Mouse (Mus musculus) forebrain, embryonic 14.5 days (tissue): ENCODE measurements around the gene Tll2. TPM values are rescaled to one million over a fixed set of nuclear protein-coding genes. Genes with fewer than 3 reads are reported as not detected.

Experiments used
- ATAC-seq: fragments of 200-750 bp; cut with Nextera tagmentation; 2 replicates; pipeline ENCODE4 v1.8.0; 2017; ENCODE audit warnings: mild to moderate bottlenecking, moderate library complexity
- DNase-seq: peaks from one replicate; pipeline ENCODE4 v3.0.0-alpha.2; 2015; ENCODE audit warnings: low spot score
- H3K27ac ChIP-seq: fragments of 300-500 bp; sonication (generic); 2 replicates; pipeline ENCODE4 v1.5.1; 2014; ENCODE audit warnings: low read depth, mild to moderate bottlenecking, control low read depth, low read length, moderate library complexity
- H3K27me3 ChIP-seq: fragments of 300-500 bp; sonication (generic); replicated peaks from 2 replicates; pipeline ENCODE4 v1.6.1; 2014; ENCODE audit warnings: low read length, control low read depth, mixed read lengths; ENCODE audit not compliant: control insufficient read depth, insufficient read depth
- H3K36me3 ChIP-seq: fragments of 300-500 bp; sonication (generic); 2 replicates; pipeline ENCODE4 v1.6.1; 2014; ENCODE audit warnings: low read length, control low read depth; ENCODE audit not compliant: control insufficient read depth, insufficient read depth
- H3K4me1 ChIP-seq: fragments of 300-500 bp; sonication (generic); 2 replicates; pipeline ENCODE4 v1.6.1; 2014; ENCODE audit warnings: antibody characterized with exemption, low read length, control low read depth; ENCODE audit not compliant: control insufficient read depth, insufficient read depth
- H3K4me2 ChIP-seq: fragments of 300-500 bp; sonication (generic); 2 replicates; pipeline ENCODE4 v1.6.1; 2014; ENCODE audit warnings: mild to moderate bottlenecking, control low read depth, low read length
- H3K4me3 ChIP-seq: fragments of 300-500 bp; sonication (generic); 2 replicates; pipeline ENCODE4 v1.5.1; 2014; ENCODE audit warnings: low read depth, low read length, control low read depth
- H3K9ac ChIP-seq: fragments of 300-500 bp; sonication (generic); 2 replicates; pipeline ENCODE4 v1.6.1; 2014; ENCODE audit warnings: mild to moderate bottlenecking, low read length, control low read depth, moderate library complexity
- H3K9me3 ChIP-seq: fragments of 300-500 bp; sonication (generic); replicated peaks from 2 replicates; pipeline ENCODE4 v1.6.1; 2016; ENCODE audit warnings: low read length, control low read depth, mixed read lengths; ENCODE audit not compliant: control insufficient read depth
- WGBS: fragments of 180-500 bp; shearing (Covaris S2); extraction: QIAGEN DNeasy Blood & Tissue Kit; methylation state at CpG from one replicate; pipeline ENCODE4 v1.1.7; 2014; 5-methylcytosine and 5-hydroxymethylcytosine counted together
- polyA plus RNA-seq: library from polyadenylated mRNA; unstranded; fragments of >200 nt; fragmentation: Nextera tagmentation; extraction: Ambion mirVana; gene quantifications from 2 replicates; pipeline ENCODE4 v1.2.1, GENCODE M21; 2014

Tll2 gene
- polyA plus RNA-seq, 1 experiment from 2014 or later: 0.97 TPM

DNA sequence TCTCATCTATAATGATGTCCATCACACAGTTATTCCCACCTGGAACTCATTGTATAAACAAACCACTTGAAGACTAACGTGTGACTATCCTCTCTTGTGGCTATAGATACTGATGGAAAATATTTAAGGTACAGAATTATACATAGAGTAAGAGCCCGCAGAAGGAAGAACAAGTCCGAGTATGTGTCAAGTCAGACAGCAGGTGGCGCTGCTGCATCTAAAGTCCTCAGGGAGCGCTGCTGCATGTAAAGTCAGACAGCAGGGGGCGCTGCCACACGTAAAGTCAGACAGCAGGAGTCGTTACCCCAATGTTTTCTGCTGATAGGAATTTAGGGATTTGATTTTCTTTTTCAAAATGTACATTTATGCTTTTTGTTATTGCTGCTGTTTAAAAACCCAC, 135.1 kb downstream of the Tll2 start:
- Histone ChIP-seq H3K4me2 (no peak overlapping the region), H3K9me3 (no peaks in the 10 kb centered on the region), H3K4me1 (no peaks in the 10 kb centered on the region), H3K4me3 (no peak overlapping the region), H3K36me3 (no peaks in the 10 kb centered on the region), H3K9ac (no peak overlapping the region), H3K27me3 (no peaks in the 10 kb centered on the region), H3K27ac (no peak overlapping the region)
- DNase-seq (peak; percentile 95), ATAC-seq (0 out of 2 replicates have a peak, but pooled peaks have one; percentile 60)
- WGBS: 6% methylated on average over 8 of the region's 8 CpGs

DNA sequence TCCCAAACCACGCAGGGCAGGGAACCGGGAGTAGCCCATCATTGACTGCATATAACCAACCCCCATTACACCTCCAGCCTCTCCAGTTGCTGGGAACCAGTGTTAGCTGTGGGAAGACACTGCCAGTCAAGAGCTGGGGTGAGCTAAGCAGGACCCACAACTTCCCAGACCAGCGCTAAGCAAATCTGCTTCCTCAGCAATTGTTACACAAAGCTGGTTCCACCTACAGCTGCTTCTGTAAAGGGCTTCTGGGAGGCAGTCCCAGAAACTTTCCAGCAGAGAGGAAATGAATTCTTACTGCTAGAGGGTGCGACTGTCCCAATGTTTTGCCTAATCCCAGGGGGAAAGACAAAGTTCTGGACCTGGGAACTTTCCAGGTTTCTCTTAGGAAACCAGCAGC, 151.9 kb downstream of the Tll2 start:
- 70% methylated on average over 4 of the region's 4 CpGs for WGBS
- H3K9ac ChIP-seq: no peak overlapping the region
- H3K27me3 ChIP-seq: no peaks in the 10 kb centered on the region
- H3K36me3 ChIP-seq: no peaks in the 10 kb centered on the region
- no peaks in the 10 kb centered on the region for H3K4me1 ChIP-seq
- ATAC-seq: no peak
- H3K4me3 ChIP-seq: no peak overlapping the region
- no peaks in the 10 kb centered on the region for H3K9me3 ChIP-seq
- DNase-seq: no peak
- H3K27ac ChIP-seq: no peak overlapping the region
- no peak overlapping the region for H3K4me2 ChIP-seq

DNA sequence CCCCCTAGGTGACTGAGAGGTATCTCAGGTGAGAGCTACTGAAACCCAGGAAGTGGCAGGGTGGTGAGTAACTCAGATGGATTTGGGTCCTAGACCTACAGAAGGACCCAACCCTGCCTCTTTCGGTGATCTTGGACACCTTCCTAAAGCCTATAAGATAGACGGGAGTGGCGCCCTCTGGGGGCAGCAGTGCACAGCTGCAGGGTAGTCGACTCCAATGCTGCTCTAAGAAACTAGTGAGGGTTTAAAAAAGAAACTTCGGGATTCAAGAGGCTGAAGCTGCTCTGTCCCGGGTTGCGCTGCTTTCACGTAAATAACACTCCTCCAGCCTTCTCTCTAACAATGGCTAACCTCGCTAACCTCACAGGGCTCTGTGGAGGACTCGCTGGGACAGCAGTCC, 153.1 kb downstream of the Tll2 start:
- Histone ChIP-seq H3K27me3 (no peaks in the 10 kb centered on the region), H3K4me2 (no peak overlapping the region), H3K4me1 (no peaks in the 10 kb centered on the region), H3K27ac (no peak overlapping the region), H3K9me3 (no peaks in the 10 kb centered on the region), H3K36me3 (no peaks in the 10 kb centered on the region), H3K4me3 (no peak overlapping the region), H3K9ac (no peak overlapping the region)
- WGBS: 39% methylated on average over 10 of the region's 10 CpGs
- DNase-seq (no peak), ATAC-seq (no peak)

DNA sequence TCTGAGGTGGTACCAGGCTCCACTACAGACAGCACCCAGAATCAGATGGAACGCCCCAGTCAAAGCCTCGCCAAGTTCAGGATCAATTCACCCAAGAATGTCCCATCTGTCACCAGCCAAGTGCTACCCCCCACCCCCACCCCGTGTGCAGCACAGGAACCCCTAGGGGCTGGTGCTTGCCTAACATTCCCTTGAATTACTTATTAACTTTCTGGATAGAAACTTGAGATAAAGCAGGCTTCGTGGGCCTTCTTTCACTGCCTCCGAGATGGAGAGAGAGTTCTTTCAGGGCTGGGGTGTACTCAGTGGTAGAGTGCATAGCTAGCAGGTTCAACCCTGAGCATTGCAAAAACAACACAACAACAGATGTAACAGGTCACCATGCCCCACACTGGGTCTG, 154.4 kb downstream of the Tll2 start:
- H3K4me3 ChIP-seq: no peak overlapping the region
- DNase-seq (no peak), ATAC-seq (no peak)
- WGBS: 77% methylated on average over 5 of the region's 5 CpGs
- no peak overlapping the region for H3K27ac ChIP-seq
- no peak overlapping the region for H3K4me2 ChIP-seq
- H3K4me1 ChIP-seq: no peaks in the 10 kb centered on the region
- H3K36me3 ChIP-seq: no peaks in the 10 kb centered on the region
- no peak overlapping the region for H3K9ac ChIP-seq
- H3K9me3 ChIP-seq: no peaks in the 10 kb centered on the region
- H3K27me3 ChIP-seq: no peaks in the 10 kb centered on the region

DNA sequence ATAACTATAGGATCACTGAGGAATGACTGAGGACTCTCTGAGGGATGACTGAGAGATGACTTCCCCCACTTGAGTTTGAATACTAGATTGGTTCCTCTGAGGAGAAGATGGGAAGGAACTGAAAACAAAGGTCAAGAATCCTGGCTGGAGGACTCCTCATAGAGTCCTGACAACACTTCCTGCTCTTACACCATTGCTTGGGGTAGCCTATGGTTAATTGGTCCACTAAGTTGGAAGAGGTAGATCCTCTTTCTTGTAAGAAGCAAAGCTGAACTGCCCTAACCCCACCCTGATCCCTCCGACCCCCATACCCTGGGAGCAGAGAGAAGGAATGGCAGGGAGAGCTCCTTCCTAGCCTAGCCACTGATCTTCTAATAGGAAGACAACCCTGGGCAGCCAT, 154.9 kb downstream of the Tll2 start:
- Histone ChIP-seq H3K4me3 (no peak overlapping the region), H3K27ac (no peak overlapping the region), H3K27me3 (no peaks in the 10 kb centered on the region), H3K4me2 (no peak overlapping the region), H3K4me1 (no peaks in the 10 kb centered on the region), H3K36me3 (no peaks in the 10 kb centered on the region), H3K9me3 (no peaks in the 10 kb centered on the region), H3K9ac (no peak overlapping the region)
- 87% methylated on average over 1 of the region's 1 CpGs for WGBS
- no peak for DNase-seq
- ATAC-seq: no peak

DNA sequence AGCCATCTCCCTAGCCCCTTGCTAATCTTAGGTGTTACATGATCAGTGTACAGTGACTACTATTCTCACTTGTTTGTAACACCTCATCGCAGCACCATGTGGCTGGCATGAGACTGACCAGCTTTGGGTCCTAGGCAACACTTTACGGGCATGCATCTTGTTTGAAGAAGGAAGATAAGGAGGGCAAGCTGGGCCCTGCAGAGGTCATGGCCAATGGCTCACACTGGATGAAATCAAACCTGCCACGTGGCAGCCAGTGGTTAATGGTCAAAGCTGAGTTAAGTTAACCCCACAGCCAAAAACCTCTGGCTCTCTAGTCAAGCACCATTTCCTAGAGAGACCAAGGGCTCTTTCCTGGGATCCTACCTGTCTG, 158.5 kb downstream of the Tll2 start:
- 96% methylated on average over 3 of the region's 3 CpGs for WGBS
- H3K36me3 ChIP-seq: no peaks in the 10 kb centered on the region
- no peak for DNase-seq
- H3K9me3 ChIP-seq: no peaks in the 10 kb centered on the region
- H3K27me3 ChIP-seq: no peaks in the 10 kb centered on the region
- no peaks in the 10 kb centered on the region for H3K4me1 ChIP-seq
- no peak overlapping the region for H3K9ac ChIP-seq
- H3K4me3 ChIP-seq: no peak overlapping the region
- no peak for ATAC-seq
- H3K4me2 ChIP-seq: no peak overlapping the region
- no peak overlapping the region for H3K27ac ChIP-seq

DNA sequence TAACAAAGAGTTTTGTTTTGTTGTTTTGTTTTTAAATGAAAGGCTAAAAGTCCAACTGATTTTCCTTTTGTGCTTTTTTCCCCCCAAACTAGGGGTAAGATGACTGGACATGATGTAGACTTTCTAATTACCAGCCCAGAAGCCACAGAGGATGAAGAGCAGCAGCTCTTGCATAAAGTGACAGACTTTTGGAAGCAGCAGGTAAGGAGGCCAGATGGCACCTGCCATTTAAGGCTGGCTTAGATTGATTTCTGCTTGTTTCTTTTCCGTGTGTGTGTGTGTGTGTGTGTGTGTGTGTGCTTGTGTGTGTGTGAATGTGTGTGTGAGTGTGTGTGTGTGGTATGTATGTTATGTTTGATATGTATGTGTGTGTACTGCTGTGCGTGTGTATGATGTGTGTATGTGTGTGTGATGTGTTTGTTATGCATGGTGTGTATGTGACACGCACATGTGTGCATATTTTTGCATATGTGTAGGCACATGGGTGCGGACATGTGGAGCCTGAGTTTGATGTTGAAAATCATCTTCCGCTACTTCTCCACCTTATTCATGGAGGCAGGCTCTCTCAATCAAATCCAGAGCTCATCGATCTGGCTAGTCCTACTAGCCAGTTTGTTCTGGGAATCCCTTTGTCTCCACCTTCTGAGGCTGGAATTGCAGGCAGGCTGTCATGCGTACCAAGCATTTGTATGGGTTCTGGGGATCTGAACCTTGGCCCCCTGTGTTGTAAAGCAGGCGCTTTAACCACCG, 159.0 kb downstream of the Tll2 start:
- Histone ChIP-seq H3K27ac (no peak overlapping the region), H3K4me3 (no peak overlapping the region), H3K4me2 (no peak overlapping the region), H3K27me3 (no peaks in the 10 kb centered on the region), H3K9me3 (no peaks in the 10 kb centered on the region), H3K36me3 (no peaks in the 10 kb centered on the region), H3K4me1 (no peaks in the 10 kb centered on the region), H3K9ac (no peak overlapping the region)
- DNase-seq (peak; percentile 57), ATAC-seq (peak; percentile 20; the same call in 1 of the 2 replicates)
- WGBS: 81% methylated on average over 9 of the region's 9 CpGs

DNA sequence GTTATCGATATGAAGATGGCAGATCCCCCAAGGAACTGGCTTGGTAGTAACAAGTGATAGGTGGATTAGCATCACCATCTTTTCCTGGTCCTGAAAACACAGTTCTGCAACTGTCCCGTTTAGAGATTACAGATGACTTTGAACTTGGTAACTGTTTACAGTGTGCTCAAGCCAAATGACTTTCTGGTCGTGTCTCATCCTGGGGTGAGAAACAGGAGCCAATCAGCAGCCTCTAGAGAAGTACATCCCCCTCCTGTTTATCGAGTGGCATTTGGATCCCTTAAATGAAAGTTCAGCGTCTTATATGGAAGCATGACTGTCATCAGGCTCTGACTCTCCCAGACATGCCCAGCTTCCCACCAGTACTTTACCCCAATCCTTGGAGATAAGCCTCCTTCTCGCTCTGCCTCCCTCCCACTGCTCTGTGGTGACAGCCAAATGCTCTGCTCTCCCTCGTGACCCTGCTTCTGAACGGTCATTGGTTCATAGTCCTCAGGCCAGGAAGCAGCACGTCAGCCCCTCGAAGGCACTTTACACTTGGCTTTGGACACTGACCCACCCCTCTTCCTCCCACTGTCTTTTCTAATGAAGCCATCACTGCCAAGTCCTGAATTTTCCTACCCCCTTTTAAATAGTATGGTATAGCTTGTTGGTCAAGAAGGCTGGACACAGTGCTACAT, 161.4 kb downstream of the Tll2 start:
- ATAC-seq (no peak), DNase-seq (no peak)
- 64% methylated on average over 10 of the region's 10 CpGs for WGBS
- Histone ChIP-seq H3K4me1 (no peaks in the 10 kb centered on the region), H3K27ac (no peak overlapping the region), H3K36me3 (no peaks in the 10 kb centered on the region), H3K27me3 (no peaks in the 10 kb centered on the region), H3K9ac (no peak overlapping the region), H3K9me3 (no peaks in the 10 kb centered on the region), H3K4me3 (no peak overlapping the region), H3K4me2 (no peak overlapping the region)

DNA sequence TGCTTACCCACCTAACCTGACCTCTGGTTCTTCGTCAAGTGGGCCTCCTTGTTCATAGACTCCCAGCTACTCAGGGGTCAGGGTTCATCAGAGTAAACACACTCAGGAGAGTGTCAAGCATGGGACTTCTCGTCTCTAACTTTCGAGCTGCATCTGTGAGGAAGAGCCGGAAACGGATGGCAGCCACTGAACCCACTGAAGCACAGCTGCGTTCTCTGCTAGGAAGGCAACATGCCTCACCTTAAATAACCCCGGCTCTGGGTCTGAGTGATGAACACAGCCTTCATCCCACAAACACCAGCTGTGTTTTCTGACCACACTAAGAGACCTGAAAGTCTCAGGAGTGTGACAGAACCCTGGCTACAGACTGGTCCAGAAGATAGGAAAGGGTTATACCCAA, 167.5 kb downstream of the Tll2 start:
- H3K9ac ChIP-seq: no peak overlapping the region
- H3K27ac ChIP-seq: no peak overlapping the region
- no peak overlapping the region for H3K4me2 ChIP-seq
- no peak for DNase-seq
- no peaks in the 10 kb centered on the region for H3K9me3 ChIP-seq
- no peak overlapping the region for H3K4me3 ChIP-seq
- no peak for ATAC-seq
- H3K4me1 ChIP-seq: no peaks in the 10 kb centered on the region
- 93% methylated on average over 7 of the region's 7 CpGs for whole genome bisulfite sequencing
- no peaks in the 10 kb centered on the region for H3K27me3 ChIP-seq
- no peaks in the 10 kb centered on the region for H3K36me3 ChIP-seq
